Mouse (Mus musculus) G1E (cell line): ENCODE data around the gene Erf. TPM values are rescaled to one million over a fixed set of nuclear protein-coding genes. Genes with fewer than 3 reads are reported as not detected.
A peak's percentile ranks its signal among the peaks of the same experiment; 100 is the strongest.

Source experiments
- ATAC-seq: 2 replicates; pipeline ENCODE4 v1.8.0; 2016; ENCODE audit warnings: mild to moderate bottlenecking; ENCODE audit not compliant: insufficient number of reproducible peaks, poor library complexity, low FRiP score, severe bottlenecking; ENCODE audit errors: extremely low read depth
- DNase-seq: peaks from one replicate; pipeline ENCODE4 v3.0.0; 2012; ENCODE audit warnings: low spot score
- H3K27me3 ChIP-seq: 2 replicates; pipeline ENCODE4 v1.6.1; 2012; ENCODE audit warnings: mild to moderate bottlenecking, low read length, inconsistent platforms; ENCODE audit not compliant: insufficient read depth
- H3K36me3 ChIP-seq: replicated peaks from 2 replicates; pipeline ENCODE3; 2012; ENCODE audit warnings: mild to moderate bottlenecking, inconsistent platforms
- H3K4me1 ChIP-seq: 2 replicates; pipeline ENCODE4 v1.6.1; 2012; ENCODE audit warnings: low read depth, low read length, inconsistent platforms, mixed read lengths; ENCODE audit not compliant: insufficient read depth
- H3K4me3 ChIP-seq: 2 replicates; pipeline ENCODE4 v1.5.1; 2012; ENCODE audit warnings: low read depth, mild to moderate bottlenecking, inconsistent platforms, low read length, moderate library complexity, mixed read lengths
- H3K9me3 ChIP-seq: replicated peaks from 2 replicates; pipeline ENCODE4 v1.6.1; 2012; ENCODE audit warnings: inconsistent platforms
- CTCF ChIP-seq: IDR thresholded peaks from 2 replicates; pipeline ENCODE4 v1.5.1; 2012; ENCODE audit warnings: low read depth, low read length, inconsistent platforms, mixed read lengths
- GATA1 ChIP-seq: IDR thresholded peaks from 2 replicates; pipeline ENCODE4 v1.6.1; 2012; ENCODE audit warnings: borderline replicate concordance, low read length, inconsistent platforms, mixed read lengths
- GATA2 ChIP-seq: IDR thresholded peaks from 2 replicates; pipeline ENCODE4 v1.6.1; 2012; ENCODE audit warnings: low read depth, low read length, inconsistent platforms, borderline replicate concordance
- POLR2AphosphoS5 ChIP-seq: IDR thresholded peaks from 2 replicates; pipeline ENCODE4 v1.6.1; 2012; ENCODE audit warnings: low read depth, low read length, inconsistent platforms; ENCODE audit not compliant: insufficient replicate concordance
- TAL1 ChIP-seq: conservative IDR thresholded peaks from 2 replicates; pipeline ENCODE4 v1.6.1; 2012; ENCODE audit warnings: low read depth, low read length, inconsistent platforms, mixed read lengths
- polyA plus RNA-seq: library from polyadenylated mRNA; stranded (reverse); fragments of >175 nt; gene quantifications from 2 replicates; pipeline ENCODE4 v1.2.3, GENCODE M21; 2012
- total RNA-seq, 2 experiments: library from RNA; stranded (forward) in 1 of 2; stranded (reverse) in 1 of 2; fragments of 200-1000 nt in 1 of 2; fragments of >200 nt in 1 of 2; fragmentation: Nextera tagmentation in 1 of 2; gene quantifications; 2 replicates each; pipeline ENCODE4 v1.2.3; 2014 to 2017

Erf gene
- total RNA-seq (2014; fragmentation: Nextera tagmentation) (31.5 and 43.4 TPM in 2 replicates), total RNA-seq (2017) (6.9 TPM in 2 replicates), polyA plus RNA-seq (97.7 and 117 TPM in 2 replicates)

DNA sequence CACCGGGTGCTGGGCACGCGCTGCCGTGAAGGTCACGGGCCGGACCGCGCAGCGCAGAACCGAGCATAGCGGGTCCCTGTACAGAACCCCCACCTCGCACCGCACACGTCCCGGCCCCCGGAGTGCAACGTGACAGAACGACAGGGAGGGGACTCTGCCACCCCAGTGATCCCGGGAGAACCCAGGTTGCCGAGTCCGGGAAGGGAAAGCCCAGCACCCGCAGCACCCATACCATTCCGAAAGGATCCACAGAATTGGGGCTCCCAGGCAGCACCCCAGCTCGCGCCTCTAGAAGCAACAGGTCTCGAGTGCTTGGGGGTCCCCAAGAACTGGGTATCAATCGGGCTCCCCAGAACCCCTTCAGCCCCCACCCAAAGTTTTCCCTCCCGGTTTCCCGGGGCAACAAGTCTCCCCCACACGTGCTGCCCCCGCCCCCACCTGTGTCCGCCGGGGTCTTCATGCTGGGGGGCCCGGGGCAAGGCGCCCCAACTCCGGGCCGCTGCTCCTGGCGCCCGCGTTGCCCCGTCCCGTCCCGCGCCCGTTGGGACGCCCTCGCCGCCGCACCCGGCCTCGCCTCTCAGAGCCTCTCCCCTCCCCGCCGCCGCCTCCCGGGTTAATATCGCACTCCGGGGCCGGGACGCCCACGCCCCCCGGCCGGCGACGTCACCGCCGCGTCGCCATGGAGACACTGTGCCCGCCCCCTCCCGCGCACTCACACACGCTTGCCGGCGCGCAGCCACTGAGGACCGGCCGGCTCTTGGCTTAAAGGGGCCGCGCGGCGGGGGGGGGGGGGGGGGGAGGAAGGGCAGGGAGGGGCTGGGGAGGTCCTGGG lies at the start of gene Erf:
TSS of gene Erf (minus strand) at position 621 of the 832 bp plus-strand sequence.
- peak; percentile 90 for DNase-seq
- Histone ChIP-seq H3K9me3 (no peaks in the 10 kb centered on the region), H3K36me3 (peaks cover 27% of the 10 kb centered on the region), H3K4me1 (peaks cover 51% of the 10 kb centered on the region), H3K4me3 (peak within 1 kb of the TSS; percentile 94), H3K27me3 (peaks cover 7% of the 10 kb centered on the region)
- no peak for TF ChIP-seq POLR2AphosphoS5
- TF ChIP-seq CTCF, result no peak
- no peak for TF ChIP-seq GATA2
- TF ChIP-seq TAL1, result no peak
- no peak for TF ChIP-seq GATA1
- ATAC-seq, result peak; percentile 79

DNA sequence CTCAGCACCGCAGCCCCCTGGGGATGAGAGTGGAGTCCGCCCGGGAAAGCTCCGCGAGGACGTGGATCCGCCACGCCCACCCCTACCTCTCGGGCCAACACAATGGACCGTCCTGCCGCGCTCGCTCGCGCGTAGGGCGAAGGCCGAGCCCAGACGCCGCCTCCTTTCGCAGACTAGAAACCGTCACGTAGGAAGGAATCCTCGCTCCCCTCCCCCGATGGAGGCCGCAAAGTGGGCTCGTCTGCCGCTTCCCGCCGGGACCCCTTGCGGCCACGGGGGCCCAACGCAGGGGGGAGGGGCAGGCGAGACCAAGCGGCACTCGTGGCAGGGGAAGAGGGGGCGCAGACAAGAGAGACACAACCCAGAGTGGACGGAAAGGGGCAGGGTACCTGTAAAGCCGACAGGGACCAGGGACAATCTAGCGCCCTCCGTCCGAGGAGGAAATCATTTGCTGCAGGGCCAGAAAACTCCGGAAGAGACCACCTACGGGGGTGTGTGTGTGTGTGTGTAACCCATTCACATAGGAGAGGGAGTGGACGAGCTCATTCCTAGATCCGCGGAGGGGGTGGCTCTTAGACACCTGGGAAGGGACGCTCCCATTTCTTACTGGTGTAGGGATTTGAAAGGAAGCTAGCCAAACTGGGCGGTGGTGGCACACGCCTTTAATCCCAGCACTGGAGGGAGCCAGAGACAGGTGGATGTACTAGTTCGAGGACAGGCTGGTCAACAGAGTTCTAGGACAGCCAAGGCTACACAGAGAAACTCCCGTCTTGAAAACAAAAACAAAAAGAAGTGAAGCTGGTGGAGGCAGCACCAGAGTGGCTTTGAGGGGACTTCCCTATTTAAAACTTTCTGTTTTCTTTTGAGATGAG lies 47.1 kb upstream of the Erf start, which contains the start of gene Pafah1b3:
TSS of gene Pafah1b3 (minus strand) at position 533 of the 872 bp plus-strand sequence.
- Histone ChIP-seq H3K36me3 (peaks cover 39% of the 10 kb centered on the region), H3K9me3 (no peaks in the 10 kb centered on the region), H3K4me1 (peaks cover 45% of the 10 kb centered on the region), H3K27me3 (peaks cover 1% of the 10 kb centered on the region; the same call in 1 of the 2 replicates), H3K4me3 (peak within 1 kb of the TSS; percentile 93)
- TF ChIP-seq GATA1 (no peak), TAL1 (no peak), GATA2 (no peak), POLR2AphosphoS5 (0 out of 2 replicates have a peak, but pooled peaks have one; percentile 23), CTCF (no peak)
- ATAC-seq (peak; percentile 75), DNase-seq (peak; percentile 78)

GRCm38 (mm10) chr7:25296945-25297453 lies 46.4 kb upstream of the Erf start:
- peaks cover 52% of the 10 kb centered on the region for H3K4me1 ChIP-seq
- DNase-seq (no peak), ATAC-seq (no peak)
- H3K36me3 ChIP-seq, result peaks cover 46% of the 10 kb centered on the region
- TF ChIP-seq TAL1, result no peak
- no peak for TF ChIP-seq GATA2
- TF ChIP-seq GATA1, result no peak
- no peak for TF ChIP-seq CTCF
- TF ChIP-seq POLR2AphosphoS5, result no peak
- peak overlapping the region; percentile 93 for H3K4me3 ChIP-seq
- no peaks in the 10 kb centered on the region for H3K27me3 ChIP-seq
- no peaks in the 10 kb centered on the region for H3K9me3 ChIP-seq

- DNase-seq (no peak), ATAC-seq (no peak)
- no peak for TF ChIP-seq TAL1
- TF ChIP-seq CTCF, result no peak
- no peak for TF ChIP-seq GATA1
- no peak for TF ChIP-seq GATA2
- TF ChIP-seq POLR2AphosphoS5, result no peak
- Histone ChIP-seq H3K36me3 (peaks cover 65% of the 10 kb centered on the region), H3K9me3 (no peaks in the 10 kb centered on the region), H3K4me1 (peaks cover 63% of the 10 kb centered on the region), H3K27me3 (no peaks in the 10 kb centered on the region), H3K4me3 (no peak overlapping the region)
These were observed 44.6 kb upstream of the Erf start for GRCm38 (mm10) chr7:25294960-25295722.

- DNase-seq (no peak), ATAC-seq (no peak)
- H3K9me3 ChIP-seq, result peaks cover 4% of the 10 kb centered on the region; the same call in 1 of the 2 replicates
- peaks cover 63% of the 10 kb centered on the region for H3K4me1 ChIP-seq
- H3K4me3 ChIP-seq, result no peak overlapping the region
- TF ChIP-seq TAL1 (no peak), GATA2 (no peak), POLR2AphosphoS5 (no peak), GATA1 (no peak), CTCF (no peak)
- peaks cover 71% of the 10 kb centered on the region for H3K36me3 ChIP-seq
- H3K27me3 ChIP-seq, result no peaks in the 10 kb centered on the region
These were observed 43.9 kb upstream of the Erf start for GRCm38 (mm10) chr7:25294495-25294894.
